Comparison of ENCODE assay signal across 8 mouse cellular contexts in the genomic region with DNA sequence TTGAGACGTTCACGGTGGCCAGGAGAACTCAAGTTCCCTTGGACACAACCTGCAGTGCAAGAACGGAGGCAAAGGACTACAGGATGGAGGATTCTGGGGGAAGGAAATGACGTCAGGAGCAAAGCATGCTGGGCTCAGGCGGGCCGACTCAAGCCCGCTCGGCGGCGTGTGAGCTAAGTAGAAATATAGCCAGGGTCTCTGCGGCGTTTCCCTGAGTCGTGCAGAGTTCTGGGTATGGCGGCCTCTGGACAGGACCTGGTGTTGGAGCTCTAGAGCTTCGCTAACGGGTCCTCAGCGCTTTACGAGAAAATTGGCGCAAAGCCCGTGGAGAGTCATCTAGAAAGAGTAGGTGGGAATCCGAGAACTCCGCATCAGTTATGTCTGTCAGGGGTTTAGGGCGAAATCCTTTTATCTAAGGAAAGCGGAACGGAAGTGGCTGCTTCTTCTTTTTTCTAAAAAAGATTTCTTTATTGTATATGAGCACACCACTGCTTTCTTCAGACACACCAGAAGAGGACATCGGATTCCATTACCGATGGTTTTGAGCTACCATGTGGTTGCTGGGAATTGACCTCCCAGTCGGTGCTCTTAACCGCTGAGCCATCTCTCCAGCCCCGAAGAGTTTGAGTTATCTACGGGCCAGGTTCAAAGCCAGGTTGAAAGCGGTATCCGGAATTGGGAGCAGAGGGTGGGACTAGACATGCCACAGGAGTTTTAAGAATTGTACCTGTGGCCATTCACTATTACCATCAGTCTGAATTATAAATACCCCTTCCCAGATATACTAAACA. TPM values are rescaled to one million over a fixed set of nuclear protein-coding genes. Genes with fewer than 3 reads are reported as not detected.
DNase-seq lines count a peak whose midpoint lies in the region; ATAC-seq and TF ChIP-seq lines count a peak whose summit lies in the region.

A gene (plus strand): TSS at position 116 of the 791 bp plus-strand sequence.

- no peaks in the 10 kb centered on the region for H3K9me3 ChIP-seq in MEL (replicated peaks; ENCODE audit: insufficient read depth, low read length)
- no peaks in the 10 kb centered on the region for H3K9me3 ChIP-seq in forebrain, postnatal 0 days (ENCODE audit: low read length)
- H3K9me3 ChIP-seq in lung, embryonic 16.5 days (ENCODE audit: control insufficient read depth, low read length), result no peaks in the 10 kb centered on the region

- H3K36me3 ChIP-seq in MEL (ENCODE audit: control insufficient read depth in 1 of 2, insufficient read depth in 2 of 2, low read length in 2 of 2), result peaks cover 0 to 24% of the 10 kb centered on the region in 2 experiments; a peak in 2 of 4 replicates
- H3K36me3 ChIP-seq in forebrain, postnatal 0 days (ENCODE audit: insufficient read depth), result peaks cover 2% of the 10 kb centered on the region; the same call in 1 of the 2 replicates
- H3K36me3 ChIP-seq in lung, embryonic 16.5 days (ENCODE audit: control insufficient read depth, insufficient read depth, low read length), result no peaks in the 10 kb centered on the region; the same call in 1 of the 2 replicates

- peak; percentile 92 to 99 for TF ChIP-seq POLR2A in MEL (IDR thresholded peaks at IDR 0.05; ENCODE audit: control insufficient read depth in 1 of 2, insufficient read depth in 1 of 2, low read depth in 1 of 2, low read length in 2 of 2, poor library complexity in 1 of 2)
- peak; percentile 85; the same call in 1 of the 2 replicates for TF ChIP-seq POLR2A in cerebellum, adult 2 months (IDR thresholded peaks at IDR 0.05; ENCODE audit: borderline replicate concordance, insufficient read depth, low read length)

- peak within 1 kb of the TSS; percentile 71 for H3K4me2 ChIP-seq in forebrain, postnatal 0 days (ENCODE audit: low read depth)
- peak within 1 kb of the TSS; percentile 71 for H3K4me2 ChIP-seq in lung, embryonic 16.5 days (ENCODE audit: low read depth, low read length)

- no peak for TF ChIP-seq CTCF in MEL (IDR thresholded peaks at IDR 0.05 in 2 of 3, conservative IDR thresholded peaks at IDR 0.05 in 1 of 3; ENCODE audit: control insufficient read depth in 1 of 3, insufficient read depth in 1 of 3, low read depth in 2 of 3, low read length in 3 of 3, poor library complexity in 1 of 3, severe bottlenecking in 1 of 3)
- no peak for TF ChIP-seq CTCF in cerebellum, adult 2 months (IDR thresholded peaks at IDR 0.05; ENCODE audit: borderline replicate concordance, insufficient read depth, low read depth, low read length)
- 0 out of 2 replicates have a peak, but pooled peaks have one; percentile 19 for TF ChIP-seq CTCF in forebrain, postnatal 0 days (IDR thresholded peaks at IDR 0.05; ENCODE audit: low read depth)

- peak; percentile 96 for DNase-seq in MEL (ENCODE audit: low read depth, low spot score)
- peak; percentile 87 to 90 for DNase-seq in cerebellum, adult 2 months
- DNase-seq in forebrain, postnatal 0 days, result peak; percentile 94
- peak; percentile 83 for DNase-seq in layer of hippocampus, adult 9-10 months (ENCODE audit: low spot score)
- peak; percentile 63 for DNase-seq in ovary, postnatal 10 days (ENCODE audit: low spot score)
- DNase-seq in thymus, postnatal 10 days (ENCODE audit: low spot score in 2 of 2), result peak; percentile 75 to 77

- peak within 1 kb of the TSS; percentile 89 for H3K9ac ChIP-seq in MEL (ENCODE audit: control insufficient read depth, low read depth, low read length, poor library complexity, severe bottlenecking)
- peak within 1 kb of the TSS; percentile 59 for H3K9ac ChIP-seq in forebrain, postnatal 0 days
- H3K9ac ChIP-seq in lung, embryonic 16.5 days (ENCODE audit: low read length), result peak within 1 kb of the TSS; percentile 78

- WGBS in cerebellum, adult 2 months, result under 1% methylated on average over 33 of the region's 33 CpGs
- 1% methylated on average over 33 of the region's 33 CpGs for WGBS in forebrain, postnatal 0 days
- WGBS in lung, embryonic 16.5 days, result under 1% methylated on average over 33 of the region's 33 CpGs

- peak within 1 kb of the TSS; percentile 97 for H3K27ac ChIP-seq in MEL (ENCODE audit: control insufficient read depth, low read depth, low read length)
- 0 out of 2 replicates have a peak within 1 kb of the TSS, but pooled peaks have one; percentile 30 for H3K27ac ChIP-seq in cerebellum, adult 2 months (ENCODE audit: insufficient read depth, low read length)
- peak within 1 kb of the TSS; percentile 86 for H3K27ac ChIP-seq in forebrain, postnatal 0 days (ENCODE audit: low read depth, low read length)
- peak within 1 kb of the TSS; percentile 89 for H3K27ac ChIP-seq in lung, embryonic 16.5 days (ENCODE audit: low read length)

- peak within 1 kb of the TSS; percentile 78 to 80 for H3K4me3 ChIP-seq in MEL (ENCODE audit: control insufficient read depth in 1 of 2, insufficient read depth in 1 of 2, low read depth in 2 of 2, low read length in 2 of 2)
- peak within 1 kb of the TSS; percentile 86 for H3K4me3 ChIP-seq in cerebellum, adult 2 months (replicated peaks; ENCODE audit: insufficient read depth, low read depth, low read length)
- H3K4me3 ChIP-seq in forebrain, postnatal 0 days (ENCODE audit: low read depth, low read length), result peak within 1 kb of the TSS; percentile 61
- peak within 1 kb of the TSS; percentile 54 for H3K4me3 ChIP-seq in lung, embryonic 16.5 days (ENCODE audit: low read length)

- peaks cover 9 to 20% of the 10 kb centered on the region in 2 experiments for H3K4me1 ChIP-seq in MEL (ENCODE audit: control insufficient read depth in 1 of 2, insufficient read depth in 2 of 2, low read length in 2 of 2)
- H3K4me1 ChIP-seq in cerebellum, adult 2 months (ENCODE audit: control insufficient read depth, insufficient read depth, low read length), result no peaks in the 10 kb centered on the region; the same call in 1 of the 2 replicates
- H3K4me1 ChIP-seq in forebrain, postnatal 0 days (ENCODE audit: insufficient read depth), result no peaks in the 10 kb centered on the region
- H3K4me1 ChIP-seq in lung, embryonic 16.5 days (replicated peaks; ENCODE audit: control insufficient read depth, insufficient read depth, low read length), result peaks cover 8% of the 10 kb centered on the region; the same call in 1 of the 2 replicates

- H3K27me3 ChIP-seq in MEL (ENCODE audit: control insufficient read depth in 1 of 2, insufficient read depth in 2 of 2, low read length in 2 of 2), result no peaks in the 10 kb centered on the region
- H3K27me3 ChIP-seq in cerebellum, adult 2 months (ENCODE audit: control insufficient read depth, insufficient read depth, low read length), result no peaks in the 10 kb centered on the region
- H3K27me3 ChIP-seq in forebrain, postnatal 0 days (ENCODE audit: insufficient read depth, low read length), result no peaks in the 10 kb centered on the region
- no peaks in the 10 kb centered on the region for H3K27me3 ChIP-seq in lung, embryonic 16.5 days (ENCODE audit: control insufficient read depth, insufficient read depth, low read depth, low read length)

- TF ChIP-seq RAD21 in MEL (IDR thresholded peaks at IDR 0.05; ENCODE audit: low read depth, low read length), result no peak

- TF ChIP-seq EP300 in MEL (IDR thresholded peaks at IDR 0.05; ENCODE audit: low read depth in 1 of 2, low read length in 2 of 2), result peak; percentile 11 to 14; a peak in 1 of 4 replicates

- no peaks in the 10 kb centered on the region for H3K79me2 ChIP-seq in MEL (ENCODE audit: control insufficient read depth, insufficient read depth, low read length, poor library complexity)

- peak; percentile 99 for ATAC-seq in forebrain, postnatal 0 days
- peak; percentile 98 to 99 for ATAC-seq in hematopoietic stem cell, adult 5-6 weeks (replicated peaks in 1 of 2; ENCODE audit: insufficient read depth in 1 of 2, low FRiP score in 2 of 2, low TSS enrichment in 1 of 2, low read depth in 1 of 2, poor library complexity in 2 of 2, severe bottlenecking in 2 of 2)
- ATAC-seq in lung, embryonic 16.5 days (ENCODE audit: low read depth), result peak; percentile 98

TF ChIP-seq in MEL, 35 proteins besides CTCF, POLR2A, EP300 and RAD21 (continues in another document):
- TF ChIP-seq POLR2AphosphoS2 (IDR thresholded peaks at IDR 0.05; ENCODE audit: low read length) (peak; percentile 90), HCFC1 (IDR thresholded peaks at IDR 0.05; ENCODE audit: low read depth, low read length) (peak; percentile 98), SIN3A (IDR thresholded peaks at IDR 0.05; ENCODE audit: low read length) (peak; percentile 90), GATA1 (IDR thresholded peaks at IDR 0.05; ENCODE audit: low read depth, low read length) (0 out of 2 replicates have a peak, but pooled peaks have one; percentile 25), KAT2A (conservative IDR thresholded peaks at IDR 0.05; ENCODE audit: low read depth, low read length) (peak; percentile 91), CHD2 (IDR thresholded peaks at IDR 0.05; ENCODE audit: low read length) (no peak), NRF1 (IDR thresholded peaks at IDR 0.05; ENCODE audit: insufficient read depth, low read depth, low read length, poor library complexity, severe bottlenecking) (0 out of 2 replicates have a peak, but pooled peaks have one; percentile 5), NELFE (IDR thresholded peaks at IDR 0.05; ENCODE audit: low read depth, low read length) (peak; percentile 96), GABPA (IDR thresholded peaks at IDR 0.05; ENCODE audit: low read depth, low read length) (no peak), MXI1 (IDR thresholded peaks at IDR 0.05; ENCODE audit: low read depth, low read length) (peak; percentile 89), TBP (IDR thresholded peaks at IDR 0.05; ENCODE audit: low read depth, low read length) (peak; percentile 80), CHD1 (IDR thresholded peaks at IDR 0.05; ENCODE audit: low read depth, low read length) (no peak), ELF1 (IDR thresholded peaks at IDR 0.05; ENCODE audit: low read depth, low read length) (no peak), BHLHE40 (IDR thresholded peaks at IDR 0.05; ENCODE audit: borderline replicate concordance, low read depth, low read length) (no peak), RCOR1 (IDR thresholded peaks at IDR 0.05; ENCODE audit: low read depth, low read length) (peak; percentile 76), MAX (IDR thresholded peaks at IDR 0.05; ENCODE audit: low read length) (peak; percentile 22), ZNF384 (IDR thresholded peaks at IDR 0.05; ENCODE audit: low read depth, low read length) (peak; percentile 45; the same call in 1 of the 2 replicates), ZMIZ1 (IDR thresholded peaks at IDR 0.05; ENCODE audit: low read depth, low read length) (peak; percentile 70; the same call in 1 of the 2 replicates)

RNA-seq across cellular contexts. Expression of the gene that starts here (rescaled TPM):
- total RNA-seq in MEL (2012; rRNA removed), result 25.3 and 31.6 TPM in 2 replicates
- polyA plus RNA-seq in MEL (2012; ENCODE audit: insufficient read depth in 1 of 2, insufficient read length in 2 of 2, low read depth in 1 of 2, low replicate concordance in 2 of 2, missing spikeins in 1 of 2), result 10 to 100 TPM in 1 of 2 experiments, not detected in 1; 19.6 TPM
- 6.0 and 6.1 TPM in 2 replicates for polyA plus RNA-seq in cerebellum, adult 2 months (2012; rRNA removed)
- total RNA-seq in forebrain, postnatal 0 days (2014; rRNA removed), result 13.9 and 14.0 TPM in 2 replicates
- 23.5 and 24.9 TPM in 2 replicates for polyA plus RNA-seq in forebrain, postnatal 0 days (2015; fragmentation: Nextera tagmentation; extraction: Ambion mirVana)
- total RNA-seq in hematopoietic stem cell, adult 5-6 weeks (2017), result 26.7 and 39.8 TPM in 2 replicates
- polyA plus RNA-seq in lung, embryonic 16.5 days (2015; fragmentation: Nextera tagmentation; extraction: Ambion mirVana), result 37.0 and 38.5 TPM in 2 replicates

Comparison
In these comparisons a context has a peak if more than half of its experiments do, and no peak if none do; other contexts are left out.
1. Peak in every context shown above with its lines: DNase-seq, ATAC-seq, H3K4me3 ChIP-seq and H3K27ac ChIP-seq.
2. H3K27ac ChIP-seq: peak in every context shown above with its lines; median percentile 97 in MEL; 89 in lung, embryonic 16.5 days; 86 in forebrain, postnatal 0 days; 30 in cerebellum, adult 2 months.